Mouse (Mus musculus) hindbrain, embryonic 15.5 days (tissue): ENCODE results near the gene Gpn2. TPM values are rescaled to one million over a fixed set of nuclear protein-coding genes. Genes with fewer than 3 reads are reported as not detected.
A peak's percentile ranks its signal among the peaks of the same experiment; 100 is the strongest.

Experiments used
- ATAC-seq: fragments of 200-750 bp; cut with Nextera tagmentation; 2 replicates; pipeline ENCODE4 v1.8.0; 2017; ENCODE audit warnings: low read depth, moderate number of reproducible peaks, moderate TSS enrichment; ENCODE audit not compliant: low FRiP score
- H3K27ac ChIP-seq: fragments of 300-500 bp; sonication (generic); replicated peaks from 2 replicates; pipeline ENCODE4 v1.5.1; 2015; ENCODE audit warnings: mild to moderate bottlenecking, inconsistent platforms
- H3K27me3 ChIP-seq: fragments of 300-500 bp; sonication (generic); 2 replicates; pipeline ENCODE4 v1.6.1; 2015; ENCODE audit warnings: control low read depth, inconsistent platforms
- H3K36me3 ChIP-seq: fragments of 300-500 bp; sonication (generic); 2 replicates; pipeline ENCODE4 v1.6.1; 2015; ENCODE audit warnings: control low read depth, inconsistent platforms
- H3K4me1 ChIP-seq: fragments of 300-500 bp; sonication (generic); replicated peaks from 2 replicates; pipeline ENCODE4 v1.6.1; 2015; ENCODE audit warnings: control low read depth, inconsistent platforms
- H3K4me2 ChIP-seq: fragments of 300-500 bp; sonication (generic); 2 replicates; pipeline ENCODE4 v1.6.1; 2015; ENCODE audit warnings: moderate library complexity, mild to moderate bottlenecking, inconsistent platforms
- H3K4me3 ChIP-seq: fragments of 300-500 bp; sonication (generic); 2 replicates; pipeline ENCODE4 v1.5.1; 2015; ENCODE audit warnings: mild to moderate bottlenecking, inconsistent platforms
- H3K9ac ChIP-seq: fragments of 300-500 bp; sonication (generic); 2 replicates; pipeline ENCODE4 v1.6.1; 2015; ENCODE audit warnings: inconsistent platforms
- H3K9me3 ChIP-seq: fragments of 300-500 bp; sonication (generic); 2 replicates; pipeline ENCODE4 v1.6.1; 2016; ENCODE audit warnings: control low read depth, inconsistent platforms
- WGBS: fragments of 180-500 bp; shearing (Covaris S2); methylation state at CpG from one replicate; pipeline ENCODE4 v1.1.7; 2015; 5-methylcytosine and 5-hydroxymethylcytosine counted together
- polyA plus RNA-seq: library from polyadenylated mRNA; unstranded; fragments of >200 nt; fragmentation: Nextera tagmentation; extraction: Ambion mirVana; gene quantifications from 2 replicates; pipeline ENCODE4 v1.2.1, GENCODE M21; 2015

Gpn2 gene
- polyA plus RNA-seq, 1 experiment from 2014 or later, result 17.6 TPM

DNA sequence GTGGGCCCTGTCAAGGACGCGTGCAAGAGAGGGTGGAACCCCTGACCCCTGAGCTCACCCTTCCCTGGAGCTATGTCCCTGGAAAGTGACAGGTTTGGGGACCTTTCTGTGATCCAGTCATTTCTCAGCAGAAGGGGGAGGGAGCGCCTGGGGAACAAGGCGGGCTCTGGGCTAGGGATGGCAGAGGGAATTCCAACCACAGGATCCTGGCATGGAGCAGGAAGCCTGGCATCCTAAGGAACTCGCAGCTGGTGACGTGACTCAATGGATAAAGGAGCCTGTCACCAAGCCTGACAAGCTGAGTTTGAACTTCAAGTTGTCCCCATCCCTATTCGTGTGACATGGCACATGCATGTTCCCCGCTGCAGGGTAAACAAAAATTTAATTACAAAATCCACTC, 28.9 kb downstream of the Gpn2 start:
- Histone ChIP-seq H3K27me3 (no peaks in the 10 kb centered on the region), H3K4me2 (no peak overlapping the region), H3K9ac (no peak overlapping the region), H3K4me1 (no peaks in the 10 kb centered on the region), H3K4me3 (no peak overlapping the region), H3K9me3 (no peaks in the 10 kb centered on the region), H3K27ac (no peak overlapping the region), H3K36me3 (peaks cover 29% of the 10 kb centered on the region)
- no peak for ATAC-seq
- 97% methylated on average over 8 of the region's 8 CpGs for WGBS

DNA sequence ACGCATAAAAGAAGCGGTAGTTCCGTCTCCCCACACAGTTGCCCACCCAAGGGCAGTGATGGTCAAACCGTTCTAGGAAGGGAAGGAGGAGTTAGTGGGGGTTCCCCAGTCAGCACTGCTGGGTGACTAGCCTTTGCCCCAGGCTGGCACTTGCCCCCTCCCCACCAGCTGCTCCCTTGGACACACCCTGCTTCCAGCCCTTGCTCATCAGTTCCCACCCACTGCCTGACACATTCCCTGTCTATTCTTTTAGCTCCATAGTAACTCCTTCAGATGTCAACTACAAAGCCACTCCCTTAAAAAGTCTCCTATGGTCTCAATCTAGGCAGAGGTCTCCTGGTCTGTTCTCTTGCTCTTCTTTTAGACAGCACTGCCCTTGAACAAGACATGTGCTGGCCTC, 29.7 kb downstream of the Gpn2 start:
- Histone ChIP-seq H3K36me3 (peaks cover 29% of the 10 kb centered on the region), H3K4me3 (no peak overlapping the region), H3K4me1 (no peaks in the 10 kb centered on the region), H3K27ac (peak overlapping the region; percentile 1; the same call in 1 of the 2 replicates), H3K27me3 (no peaks in the 10 kb centered on the region), H3K9ac (no peak overlapping the region), H3K4me2 (no peak overlapping the region), H3K9me3 (no peaks in the 10 kb centered on the region)
- no peak for ATAC-seq
- WGBS, result 87% methylated on average over 4 of the region's 4 CpGs

DNA sequence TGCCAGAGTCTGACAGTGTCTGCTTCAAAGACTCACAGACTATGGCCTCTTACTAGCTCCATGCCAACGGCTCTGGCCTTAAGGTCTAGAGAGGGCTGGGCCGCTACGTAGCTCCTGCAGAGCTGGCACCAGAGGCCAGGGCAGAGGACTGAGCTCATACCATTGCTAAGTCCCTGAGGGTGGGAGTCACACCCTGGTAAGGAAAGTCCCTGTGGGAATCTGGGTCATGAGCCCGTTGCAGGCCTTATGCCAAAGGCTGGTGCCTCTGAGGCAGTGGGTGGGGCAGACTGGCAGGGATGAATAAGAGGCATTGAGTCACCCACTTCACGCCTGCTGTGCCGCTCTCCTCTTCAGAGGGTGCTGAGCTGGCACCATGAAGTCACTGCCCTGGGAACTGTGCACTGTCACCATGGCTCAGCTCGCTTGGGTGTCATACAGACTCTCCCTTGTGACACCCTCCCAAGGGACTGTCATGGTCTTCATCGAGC, 30.2 kb downstream of the Gpn2 start:
- Histone ChIP-seq H3K4me3 (no peak overlapping the region), H3K4me2 (no peak overlapping the region), H3K9me3 (no peaks in the 10 kb centered on the region), H3K27me3 (no peaks in the 10 kb centered on the region), H3K4me1 (no peaks in the 10 kb centered on the region), H3K27ac (peak overlapping the region; percentile 1; the same call in 1 of the 2 replicates), H3K36me3 (peaks cover 29% of the 10 kb centered on the region), H3K9ac (no peak overlapping the region)
- peak; percentile 73 for ATAC-seq
- WGBS, result 78% methylated on average over 8 of the region's 8 CpGs

DNA sequence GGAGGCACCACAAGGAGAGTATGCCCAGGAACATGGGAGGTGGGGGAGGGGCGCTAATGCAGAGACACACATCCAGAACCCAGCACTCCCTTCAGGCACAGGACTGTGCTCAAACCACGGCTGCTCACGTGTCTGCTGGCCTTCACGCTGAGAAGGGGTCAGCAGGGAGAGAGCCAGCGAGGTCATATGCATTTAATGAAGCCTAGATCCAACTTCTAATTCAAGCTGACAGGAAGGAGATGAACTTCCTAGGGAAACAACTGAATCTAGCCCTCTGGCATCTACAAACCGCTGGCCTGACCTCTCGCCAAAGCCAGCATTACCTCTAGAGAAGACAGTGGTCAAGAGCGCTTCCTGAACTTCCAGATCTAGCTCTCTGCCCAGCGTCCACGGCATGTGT, 31.3 kb downstream of the Gpn2 start:
- Histone ChIP-seq H3K9ac (no peak overlapping the region), H3K4me3 (no peak overlapping the region), H3K27me3 (no peaks in the 10 kb centered on the region), H3K27ac (no peak overlapping the region), H3K4me1 (no peaks in the 10 kb centered on the region; the same call in 1 of the 2 replicates), H3K9me3 (no peaks in the 10 kb centered on the region), H3K4me2 (no peak overlapping the region), H3K36me3 (peaks cover 33% of the 10 kb centered on the region)
- no peak for ATAC-seq
- WGBS, result 83% methylated on average over 10 of the region's 10 CpGs

DNA sequence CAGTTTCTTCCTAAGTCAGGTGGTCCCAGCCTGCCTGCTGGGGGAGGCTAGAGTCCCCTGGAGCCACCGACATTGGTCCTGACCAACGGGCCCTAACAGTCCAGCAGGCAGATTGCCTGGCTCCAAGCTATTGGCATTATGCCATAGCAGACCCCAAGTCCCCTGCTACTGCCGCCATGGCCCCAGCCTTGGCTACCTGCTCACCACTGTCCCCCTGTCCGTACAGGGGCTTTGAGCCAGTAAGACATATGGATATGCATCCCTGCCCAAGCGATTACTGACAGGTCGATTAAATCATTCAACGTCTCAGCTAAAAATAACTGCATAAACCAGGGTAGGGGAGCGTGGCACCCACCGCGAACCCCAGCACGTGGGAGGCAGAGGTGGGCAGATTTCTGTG, 33.8 kb downstream of the Gpn2 start:
- Histone ChIP-seq H3K4me1 (no peaks in the 10 kb centered on the region; the same call in 1 of the 2 replicates), H3K27me3 (no peaks in the 10 kb centered on the region), H3K27ac (no peak overlapping the region), H3K4me2 (no peak overlapping the region), H3K4me3 (no peak overlapping the region), H3K36me3 (peaks cover 21% of the 10 kb centered on the region), H3K9me3 (no peaks in the 10 kb centered on the region), H3K9ac (no peak overlapping the region)
- no peak for ATAC-seq
- WGBS, result 91% methylated on average over 11 of the region's 11 CpGs

DNA sequence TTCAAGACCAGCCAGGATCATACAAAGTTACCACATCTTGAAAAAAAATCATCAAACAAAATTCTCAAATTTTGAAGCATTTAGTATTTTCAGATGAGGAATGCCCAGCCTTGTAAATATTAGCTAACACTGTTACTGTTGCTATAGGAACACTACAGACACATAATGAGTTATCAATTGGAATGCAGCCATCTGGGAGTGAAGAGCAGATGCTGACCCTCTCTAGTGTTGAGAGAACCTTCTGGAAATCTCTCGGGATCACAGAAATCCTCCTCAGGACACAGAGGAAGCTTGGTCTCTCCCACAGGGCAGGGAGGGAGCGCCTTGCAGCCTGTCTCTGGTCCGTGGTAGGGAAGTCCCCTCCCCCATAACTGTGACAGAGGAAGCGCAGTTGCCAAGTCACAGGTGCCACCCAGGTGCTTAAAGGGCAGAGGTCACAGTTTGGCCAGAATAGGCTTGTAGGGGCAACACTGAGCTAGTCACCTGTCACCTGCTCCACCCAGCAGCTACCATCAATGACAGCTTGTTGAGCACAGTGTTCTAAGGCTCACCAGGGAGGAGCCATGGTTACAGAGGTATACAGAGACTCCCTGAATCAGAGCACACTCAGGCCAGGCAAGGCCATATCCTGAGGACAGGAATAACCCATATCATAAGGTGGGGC, 35.4 kb downstream of the Gpn2 start:
- ATAC-seq, result no peak
- no peaks in the 10 kb centered on the region for H3K27me3 ChIP-seq
- no peak overlapping the region for H3K27ac ChIP-seq
- no peaks in the 10 kb centered on the region; the same call in 1 of the 2 replicates for H3K4me1 ChIP-seq
- no peak overlapping the region for H3K4me3 ChIP-seq
- no peak overlapping the region for H3K4me2 ChIP-seq
- H3K36me3 ChIP-seq, result peaks cover 10% of the 10 kb centered on the region; the same call in 1 of the 2 replicates
- 74% methylated on average over 4 of the region's 4 CpGs for WGBS
- H3K9ac ChIP-seq, result no peak overlapping the region
- H3K9me3 ChIP-seq, result no peaks in the 10 kb centered on the region

DNA sequence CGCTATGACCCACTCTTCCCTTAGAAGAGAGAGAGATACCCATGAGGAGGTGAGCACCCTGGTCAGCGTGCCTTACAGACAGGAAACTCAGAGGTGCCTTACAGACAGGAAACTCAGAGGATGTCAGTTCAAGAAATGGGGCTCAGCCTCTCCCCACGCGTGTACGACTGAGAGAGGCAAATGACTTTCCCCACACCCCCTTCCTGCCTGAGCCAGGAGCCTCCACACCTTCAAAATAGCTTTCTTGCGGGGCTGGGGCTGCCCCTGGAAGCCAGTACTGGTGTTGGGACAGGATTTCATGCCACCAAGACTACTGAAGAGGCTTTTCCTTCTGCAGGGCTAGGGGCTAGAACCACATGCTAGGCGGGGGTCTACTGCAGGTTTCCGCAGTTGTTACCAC, 36.5 kb downstream of the Gpn2 start:
- Histone ChIP-seq H3K4me3 (no peak overlapping the region), H3K4me1 (no peaks in the 10 kb centered on the region; the same call in 1 of the 2 replicates), H3K36me3 (peaks cover 13% of the 10 kb centered on the region; the same call in 1 of the 2 replicates), H3K9ac (no peak overlapping the region), H3K27ac (no peak overlapping the region), H3K4me2 (no peak overlapping the region), H3K27me3 (no peaks in the 10 kb centered on the region), H3K9me3 (no peaks in the 10 kb centered on the region)
- no peak for ATAC-seq
- 94% methylated on average over 8 of the region's 8 CpGs for WGBS

DNA sequence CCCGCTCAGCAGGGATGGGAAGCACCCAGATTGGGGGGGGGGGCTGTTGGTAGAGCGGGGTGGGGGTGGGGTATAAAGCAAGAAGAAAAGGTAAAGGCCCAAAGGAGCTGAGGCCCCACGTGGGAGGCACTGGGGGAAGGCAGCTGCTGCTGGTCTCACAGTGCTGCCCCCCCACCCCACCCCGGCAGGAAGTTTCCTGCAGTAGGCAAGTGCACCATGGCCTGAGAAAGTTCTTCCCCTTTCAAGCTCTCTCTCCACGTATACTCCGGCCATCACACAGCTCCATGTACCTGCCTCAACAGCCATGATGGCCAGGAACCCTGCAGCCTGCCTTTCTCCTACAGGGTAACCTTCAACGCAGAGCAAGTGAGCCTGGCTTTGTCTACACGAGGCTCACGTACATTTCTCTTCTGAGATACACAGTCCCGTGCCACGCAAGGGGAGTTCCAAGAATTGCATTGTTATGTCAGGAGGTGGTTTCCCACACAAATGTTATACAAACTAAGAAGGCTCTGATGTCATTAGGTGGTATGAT, 38.1 kb downstream of the Gpn2 start:
- H3K4me2 ChIP-seq, result no peak overlapping the region
- peaks cover 26% of the 10 kb centered on the region; the same call in 1 of the 2 replicates for H3K36me3 ChIP-seq
- 81% methylated on average over 11 of the region's 11 CpGs for WGBS
- no peaks in the 10 kb centered on the region for H3K9me3 ChIP-seq
- ATAC-seq, result no peak
- H3K4me1 ChIP-seq, result no peaks in the 10 kb centered on the region; the same call in 1 of the 2 replicates
- H3K9ac ChIP-seq, result no peak overlapping the region
- H3K4me3 ChIP-seq, result no peak overlapping the region
- H3K27me3 ChIP-seq, result no peaks in the 10 kb centered on the region
- no peak overlapping the region for H3K27ac ChIP-seq

DNA sequence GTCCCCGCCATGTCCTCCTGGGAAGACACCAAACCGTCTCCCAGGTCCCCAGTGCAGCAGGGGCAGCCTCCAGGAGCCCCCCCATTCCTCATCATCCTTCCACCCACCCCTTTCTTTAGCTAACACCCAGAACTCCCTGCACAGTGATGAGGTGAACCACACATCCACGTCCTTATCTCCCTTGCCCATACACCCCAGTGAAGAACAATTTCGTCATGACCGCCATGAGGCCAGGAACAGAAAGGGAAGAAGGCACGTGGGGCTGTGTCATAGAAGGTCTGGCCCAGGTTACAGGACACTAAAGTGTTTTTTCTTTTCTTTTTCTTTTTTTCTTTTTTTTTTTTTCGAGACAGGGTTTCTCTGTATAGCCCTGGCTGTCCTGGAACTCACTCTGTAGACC, 40.7 kb downstream of the Gpn2 start:
- H3K4me1 ChIP-seq, result 0 out of 2 replicates have a peak, but pooled peaks cover 6% of the 10 kb centered on the region
- H3K9ac ChIP-seq, result no peak overlapping the region
- WGBS, result 95% methylated on average over 7 of the region's 7 CpGs
- peaks cover 26% of the 10 kb centered on the region; the same call in 1 of the 2 replicates for H3K36me3 ChIP-seq
- H3K4me3 ChIP-seq, result no peak overlapping the region
- H3K4me2 ChIP-seq, result no peak overlapping the region
- no peak for ATAC-seq
- H3K27me3 ChIP-seq, result no peaks in the 10 kb centered on the region
- H3K9me3 ChIP-seq, result no peaks in the 10 kb centered on the region
- H3K27ac ChIP-seq, result no peak overlapping the region

DNA sequence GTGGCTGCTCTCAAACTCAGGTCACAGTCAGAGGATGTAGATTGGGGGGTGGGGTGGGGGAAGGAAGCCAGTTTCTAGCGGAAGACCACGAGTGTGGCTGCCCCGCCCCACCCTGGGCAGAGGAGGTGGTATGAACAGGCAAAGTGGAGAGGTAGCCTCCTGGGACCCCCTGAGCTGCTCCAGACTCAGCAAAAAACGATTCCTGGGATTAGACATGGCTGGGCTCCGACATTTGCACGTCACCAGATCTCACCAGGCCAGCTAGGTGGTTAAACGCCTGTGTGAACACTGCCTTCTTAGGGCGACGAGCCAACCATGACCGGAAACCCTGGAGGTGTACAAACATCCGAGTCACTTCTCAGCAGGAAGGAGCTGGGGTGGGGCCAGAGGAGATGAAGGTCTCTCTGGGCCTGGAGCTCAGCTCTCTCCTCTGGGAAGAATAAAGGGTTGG, 41.5 kb downstream of the Gpn2 start:
- Histone ChIP-seq H3K4me1 (peaks cover 12% of the 10 kb centered on the region), H3K27me3 (no peaks in the 10 kb centered on the region), H3K9ac (no peak overlapping the region), H3K4me2 (no peak overlapping the region), H3K4me3 (no peak overlapping the region), H3K36me3 (peaks cover 22% of the 10 kb centered on the region; the same call in 1 of the 2 replicates), H3K27ac (no peak overlapping the region), H3K9me3 (no peaks in the 10 kb centered on the region)
- no peak for ATAC-seq
- 59% methylated on average over 11 of the region's 11 CpGs for WGBS

DNA sequence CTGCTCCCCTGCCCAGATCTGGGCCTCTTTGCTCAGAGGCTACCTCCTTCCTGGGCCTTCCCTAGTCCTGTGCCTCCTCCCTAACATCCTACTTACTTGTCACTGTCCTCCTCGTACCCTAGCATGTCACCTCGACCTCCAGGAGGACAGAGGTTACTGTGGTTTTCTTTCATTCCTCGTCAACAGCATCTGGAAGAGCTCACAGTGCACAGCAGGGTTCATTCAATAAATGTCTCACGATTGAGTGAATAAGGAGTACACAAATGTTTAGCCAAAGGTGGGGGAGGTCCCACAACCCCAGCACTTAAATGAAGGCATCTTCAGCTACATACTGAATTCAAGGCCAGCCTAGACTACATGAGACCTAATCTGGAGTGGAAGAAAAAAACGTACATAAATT, 42.1 kb downstream of the Gpn2 start:
- Histone ChIP-seq H3K9me3 (no peaks in the 10 kb centered on the region), H3K4me1 (peaks cover 18% of the 10 kb centered on the region), H3K27ac (no peak overlapping the region), H3K27me3 (no peaks in the 10 kb centered on the region), H3K9ac (no peak overlapping the region), H3K4me3 (no peak overlapping the region), H3K36me3 (peaks cover 17% of the 10 kb centered on the region; the same call in 1 of the 2 replicates), H3K4me2 (no peak overlapping the region)
- WGBS, result 31% methylated on average over 5 of the region's 5 CpGs
- ATAC-seq, result no peak

DNA sequence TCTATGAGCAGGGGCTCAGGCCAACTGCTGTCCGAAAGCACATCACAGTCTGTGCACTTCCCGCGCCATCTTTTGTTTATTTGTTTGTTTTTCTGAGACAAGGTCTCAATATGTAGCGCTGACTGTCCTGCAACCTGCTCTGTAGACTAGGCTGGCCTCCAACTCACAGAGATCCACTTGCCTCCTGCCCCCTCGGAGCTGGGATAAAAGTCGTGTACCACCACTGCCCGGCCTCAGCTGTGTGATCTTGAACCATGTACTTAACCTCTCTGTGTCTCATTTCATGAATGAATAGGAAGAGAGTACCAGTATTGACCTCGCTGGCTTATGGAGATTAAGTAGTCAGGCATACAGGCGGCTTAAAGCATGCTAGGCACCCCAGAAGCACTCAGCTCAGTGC, 42.5 kb downstream of the Gpn2 start:
- Histone ChIP-seq H3K9me3 (no peaks in the 10 kb centered on the region), H3K9ac (no peak overlapping the region), H3K4me3 (no peak overlapping the region), H3K27ac (no peak overlapping the region), H3K36me3 (peaks cover 16% of the 10 kb centered on the region; the same call in 1 of the 2 replicates), H3K4me2 (no peak overlapping the region), H3K27me3 (no peaks in the 10 kb centered on the region), H3K4me1 (peaks cover 22% of the 10 kb centered on the region)
- no peak for ATAC-seq
- WGBS, result 88% methylated on average over 9 of the region's 9 CpGs
